Mouse (Mus musculus) liver, adult (tissue): Measurements from ENCODE around the gene Eif4e1b.

Experiments
- GATA4 ChIP-seq: IDR thresholded peaks from 2 replicates; pipeline ENCODE4 v1.6.1; 2014; ENCODE audit warnings: mild to moderate bottlenecking, low read length; ENCODE audit not compliant: insufficient replicate concordance

The Eif4e1b gene

GRCm38 (mm10) chr13:54783235-54783634 is 563 bp upstream of the Eif4e1b start:
- TF ChIP-seq GATA4, result no peak

GRCm38 (mm10) chr13:54788740-54789560 is 5.2 kb downstream of the Eif4e1b start, which contains the start of gene Tspan17:
Gene Tspan17 (plus strand): TSS chr13:54789377.
- TF ChIP-seq GATA4, result no peak

GRCm38 (mm10) chr13:54789561-54790397 is 6.0 kb downstream of the Eif4e1b start:
- TF ChIP-seq GATA4, result no peak

- no peak for TF ChIP-seq GATA4
These were observed 8.7 kb downstream of the Eif4e1b start for GRCm38 (mm10) chr13:54792259-54793230.

GRCm38 (mm10) chr13:54794002-54794577 is 10.3 kb downstream of the Eif4e1b start:
- no peak for TF ChIP-seq GATA4

- no peak for TF ChIP-seq GATA4
These were observed 11.0 kb downstream of the Eif4e1b start for GRCm38 (mm10) chr13:54794843-54795242.

GRCm38 (mm10) chr13:54797356-54797755 is 13.6 kb downstream of the Eif4e1b start:
- no peak for TF ChIP-seq GATA4

- TF ChIP-seq GATA4, result no peak
These were observed 14.3 kb downstream of the Eif4e1b start for GRCm38 (mm10) chr13:54797861-54798643.

GRCm38 (mm10) chr13:54798740-54799139 is 14.9 kb downstream of the Eif4e1b start:
- TF ChIP-seq GATA4, result no peak

GRCm38 (mm10) chr13:54799701-54800100 is 15.9 kb downstream of the Eif4e1b start:
- TF ChIP-seq GATA4, result no peak

- TF ChIP-seq GATA4, result no peak
These were observed 16.4 kb downstream of the Eif4e1b start for GRCm38 (mm10) chr13:54800206-54800605.

- TF ChIP-seq GATA4, result no peak
These were observed 19.2 kb downstream of the Eif4e1b start for GRCm38 (mm10) chr13:54803010-54803409.

- no peak for TF ChIP-seq GATA4
These were observed 21.5 kb downstream of the Eif4e1b start for GRCm38 (mm10) chr13:54805134-54805838.

GRCm38 (mm10) chr13:54806434-54806976 is 22.7 kb downstream of the Eif4e1b start:
- TF ChIP-seq GATA4, result no peak
